Mouse (Mus musculus) gastrocnemius, postnatal 4 days (tissue): ENCODE measurements around the gene Olfr1040. TPM values are rescaled to one million over a fixed set of nuclear protein-coding genes. Genes with fewer than 3 reads are reported as not detected.
"Not testable (repeated sequence)": the region's sequence is repeated elsewhere in the genome, so short reads cannot be mapped to it uniquely, and the experiment has no call there.

Experiments used
- DNase-seq, 2 experiments: peaks; one replicate each; pipeline ENCODE4 v3.0.0; 2021 to 2022; ENCODE audit warnings: low spot score in 2 of 2, mixed read lengths in 2 of 2
- long read RNA-seq, 2 experiments: library from polyadenylated mRNA; stranded (forward); transcript quantifications; one replicate each; pipeline ENCODE4 v2.0.0; 2021
- total RNA-seq, 2 experiments: library from RNA; stranded (reverse); gene quantifications; 2 replicates each; pipeline ENCODE4 v1.2.3; 2021

Olfr1040 gene
- not detected for total RNA-seq
- long read RNA-seq, experiment 1, result 0 reads
- long read RNA-seq, experiment 2, result 0 reads

DNA sequence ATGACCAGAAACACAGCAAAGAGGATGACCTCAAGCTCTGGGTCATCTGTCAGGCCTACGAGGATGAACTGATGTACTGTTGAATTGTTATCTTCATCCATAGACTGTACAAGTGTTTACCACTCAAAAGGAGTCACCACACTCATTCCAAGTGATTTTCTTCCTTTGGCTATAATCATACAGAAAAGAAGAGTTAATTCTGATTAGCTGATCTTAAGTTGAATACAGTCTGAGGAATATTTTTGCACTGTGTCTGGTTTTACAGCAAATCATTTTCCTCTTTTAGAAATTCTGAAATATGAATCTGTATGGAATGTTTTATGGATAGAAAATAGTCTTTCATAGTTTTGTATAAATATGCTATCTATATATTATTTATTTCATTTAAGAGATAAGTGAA lies at the start of gene Olfr1040:
Olfr1040 (minus strand) TSS at position 101 of the 400 bp plus-strand sequence.
- no peak for DNase-seq

DNA sequence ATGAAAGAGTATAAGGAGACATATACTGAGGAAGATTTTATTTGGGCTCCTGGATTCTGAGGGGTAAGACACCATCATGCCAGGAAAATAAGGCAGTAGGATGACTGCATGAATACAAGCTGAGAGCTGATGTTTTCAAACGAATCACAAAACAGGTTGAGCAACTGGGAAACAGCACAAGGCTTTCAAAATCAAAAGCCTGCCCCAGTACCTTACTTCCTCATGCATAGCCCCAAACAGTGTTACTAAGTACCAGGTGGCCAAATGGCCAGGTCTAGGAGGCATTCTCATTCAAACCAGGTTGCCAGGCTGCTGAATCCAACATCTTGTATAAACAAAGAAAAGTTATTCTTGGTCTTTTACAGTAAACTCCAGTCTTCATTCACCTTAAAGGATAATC lies 49.3 kb upstream of the Olfr1040 start:
- DNase-seq, result no peak

DNA sequence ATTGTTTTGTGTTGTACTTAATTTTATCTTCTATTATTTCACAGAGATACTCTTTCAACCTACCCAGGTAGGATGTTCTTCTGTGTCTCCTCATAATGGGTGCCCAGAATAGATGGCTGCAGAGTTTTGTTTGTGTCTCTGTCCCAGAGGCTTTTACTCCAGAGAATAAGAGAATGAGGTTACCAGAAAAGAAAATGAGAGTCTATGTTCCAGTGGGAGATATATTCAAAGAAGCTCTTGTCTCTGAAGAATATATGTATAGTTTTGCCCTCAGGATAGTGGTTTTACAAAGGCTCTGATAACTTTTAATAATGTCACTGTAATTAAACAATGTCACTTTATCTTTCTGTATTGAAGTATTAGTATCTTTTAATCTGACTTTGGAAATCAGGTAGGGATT lies 39.1 kb upstream of the Olfr1040 start, which contains the start of gene Olfr52:
Olfr52 (minus strand) TSS at position 101 of the 400 bp plus-strand sequence.
- no peak for DNase-seq

DNA sequence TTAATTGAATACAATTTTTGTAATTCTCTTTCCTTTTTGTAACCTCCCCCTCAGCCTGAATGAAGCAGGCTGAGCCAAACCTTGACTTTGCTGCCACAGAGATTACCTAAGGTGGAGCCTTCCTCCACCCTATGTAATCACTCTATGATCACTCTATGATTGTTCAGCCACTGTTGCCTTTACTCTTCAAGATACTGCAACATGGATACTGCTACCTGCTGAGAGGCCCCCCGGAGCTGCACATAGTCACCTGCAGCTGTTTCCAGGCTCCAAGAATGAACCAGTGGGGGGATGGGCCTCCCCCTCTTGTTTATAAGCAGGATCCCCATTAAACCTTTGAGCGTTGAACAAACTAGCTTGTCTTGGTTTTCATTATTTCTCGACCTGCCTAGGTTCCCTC lies 33.4 kb upstream of the Olfr1040 start:
- no peak for DNase-seq

DNA sequence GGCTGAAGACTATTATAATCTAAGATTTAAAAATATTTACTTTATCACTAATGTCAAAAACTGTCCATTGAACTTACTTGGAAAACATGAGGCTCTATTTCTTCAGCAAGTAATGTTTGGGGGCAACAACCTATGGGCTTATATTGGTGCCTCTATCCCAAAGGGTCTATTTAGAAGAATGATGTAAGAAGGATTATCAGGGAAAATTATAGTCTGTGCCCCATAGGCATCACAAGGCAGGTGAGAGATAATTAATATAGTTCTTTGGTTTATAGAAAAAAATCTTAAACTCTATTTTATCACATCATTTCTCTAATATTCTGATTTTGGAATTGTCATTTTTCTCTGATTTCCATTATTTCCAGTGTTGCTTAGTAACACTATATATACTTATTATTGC lies 31.2 kb upstream of the Olfr1040 start, which contains the start of gene Olfr1044:
Olfr1044 (minus strand) TSS at position 101 of the 400 bp plus-strand sequence.
- DNase-seq, result no peak

DNA sequence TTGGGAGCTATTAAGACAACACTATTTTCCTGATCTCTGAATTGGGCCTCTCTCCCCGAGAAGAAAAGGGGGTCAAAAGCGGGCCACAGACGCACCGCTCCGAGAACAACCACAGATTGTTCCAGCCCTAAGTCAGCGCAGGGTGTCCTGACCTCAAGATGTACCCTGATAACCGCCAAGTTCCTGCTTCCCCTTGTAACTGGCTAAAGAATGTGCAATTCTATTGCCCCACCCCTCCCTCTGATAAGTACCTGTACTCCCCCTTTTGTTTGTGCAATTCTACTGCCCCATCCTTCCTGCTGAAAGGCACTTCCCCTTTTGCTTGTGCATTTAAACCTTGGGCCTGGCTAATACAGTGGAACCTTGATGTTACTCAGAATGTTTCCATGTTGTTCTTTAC lies 28.9 kb upstream of the Olfr1040 start:
- not testable (repeated sequence) for DNase-seq

DNA sequence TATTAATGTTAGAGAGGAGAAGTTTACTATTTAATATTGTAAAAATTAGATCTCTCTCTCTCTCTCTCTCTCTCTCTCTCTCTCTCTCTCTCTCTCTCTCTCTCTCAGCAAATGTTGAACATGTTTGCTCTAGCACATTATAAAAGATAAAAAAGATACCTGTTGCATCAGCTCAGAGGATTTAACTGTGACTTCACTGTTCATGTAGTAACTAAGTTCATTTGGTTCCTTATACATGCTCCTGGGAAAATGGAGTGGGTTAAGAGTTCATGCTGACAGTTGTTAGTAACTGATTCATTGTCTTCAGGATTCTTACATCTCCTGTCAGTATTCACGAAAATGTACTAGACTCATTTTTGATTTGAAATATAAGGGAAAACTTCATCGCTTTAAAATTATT lies 20.9 kb upstream of the Olfr1040 start, which contains the start of gene Olfr1043:
Olfr1043 (minus strand) TSS at position 101 of the 400 bp plus-strand sequence.
- DNase-seq, result no peak

DNA sequence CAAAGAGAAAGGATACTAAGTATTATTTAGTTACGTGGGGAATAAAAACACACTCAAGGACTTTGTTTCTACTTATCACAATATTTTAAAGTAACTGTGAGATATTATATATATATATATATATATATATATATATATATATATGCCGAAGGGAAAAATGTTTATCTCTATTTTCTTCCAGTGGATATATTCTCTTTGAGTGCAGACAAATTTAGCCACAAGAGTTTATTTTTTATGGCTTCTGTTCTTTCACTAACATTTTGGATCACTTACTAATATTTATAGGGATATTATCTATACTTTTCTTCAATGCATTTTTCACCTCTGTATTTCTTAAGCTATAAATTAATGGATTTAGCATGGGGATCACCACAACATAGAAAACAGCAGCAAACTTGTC lies 15.2 kb upstream of the Olfr1040 start, which contains the start of gene Olfr1042:
Olfr1042 (minus strand) TSS at position 101 of the 400 bp plus-strand sequence.
- DNase-seq, result no peak

DNA sequence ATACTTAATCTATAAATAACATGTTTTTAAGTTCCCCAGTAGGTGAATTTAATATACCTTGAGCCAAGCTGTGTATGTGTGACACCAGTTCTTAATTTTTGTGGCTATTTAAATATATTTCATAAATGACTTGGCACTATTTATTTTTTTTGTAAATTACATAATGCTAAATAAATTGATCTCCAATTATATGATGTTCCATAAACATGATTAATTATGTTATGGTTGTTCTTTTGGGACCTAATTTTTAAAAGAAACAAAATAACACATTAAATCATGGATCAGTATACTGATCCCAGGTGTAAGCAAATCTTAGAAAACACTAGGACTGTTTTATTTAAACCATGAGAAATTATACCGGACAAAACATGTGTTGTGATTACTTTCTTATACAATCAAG lies 10.7 kb downstream of the Olfr1040 start, which contains the start of gene Olfr1039:
Olfr1039 (minus strand) TSS at position 101 of the 400 bp plus-strand sequence.
- DNase-seq, result no peak

Other genes starting within 250 kb of the Olfr1040 start
- gene Olfr1024, start 241.7 kb downstream of the Olfr1040 start, total RNA-seq, result not detected
- not detected for gene Olfr1025-ps1, start 231.5 kb downstream of the Olfr1040 start, total RNA-seq
- not detected for gene Olfr1026, start 225.2 kb downstream of the Olfr1040 start, total RNA-seq
- not detected for gene Olfr1028, start 196.3 kb downstream of the Olfr1040 start, total RNA-seq
- gene Olfr1029, start 172.8 kb downstream of the Olfr1040 start, total RNA-seq, result not detected
- not detected for gene Olfr1030, start 167.5 kb downstream of the Olfr1040 start, total RNA-seq
- gene Olfr1031, start 156.4 kb downstream of the Olfr1040 start, total RNA-seq, result not detected
- gene Olfr1032, start 141.2 kb downstream of the Olfr1040 start, total RNA-seq, result not detected
- under 1 TPM; 0.08 to 0.10 TPM for gene Olfr1033, start 126.1 kb downstream of the Olfr1040 start, total RNA-seq
- not detected for gene Olfr1034, start 100.9 kb downstream of the Olfr1040 start, total RNA-seq
- not detected for gene Olfr1036, start 72.7 kb downstream of the Olfr1040 start, total RNA-seq
- gene Olfr1037, start 59.3 kb downstream of the Olfr1040 start, total RNA-seq, result not detected
- gene Olfr1039, start 10.8 kb downstream of the Olfr1040 start, total RNA-seq, result not detected
- not detected for gene Olfr1042, start 15.1 kb upstream of the Olfr1040 start, total RNA-seq
- gene Olfr1043, start 20.8 kb upstream of the Olfr1040 start, total RNA-seq, result not detected
- gene Olfr1044, start 31.1 kb upstream of the Olfr1040 start, total RNA-seq, result not detected
- gene Olfr52, start 39.0 kb upstream of the Olfr1040 start, total RNA-seq, result not detected
- not detected for gene Olfr1045, start 56.3 kb upstream of the Olfr1040 start, total RNA-seq
- not detected for gene Olfr1046, start 72.6 kb upstream of the Olfr1040 start, total RNA-seq
- gene Olfr1047, start 84.7 kb upstream of the Olfr1040 start, total RNA-seq, result not detected
- gene Olfr1048, start 93.6 kb upstream of the Olfr1040 start, total RNA-seq, result not detected
- gene Olfr1049, start 111.6 kb upstream of the Olfr1040 start, total RNA-seq, result not detected
- not detected for gene Olfr1051, start 132.4 kb upstream of the Olfr1040 start, total RNA-seq
- gene Olfr1052, start 145.7 kb upstream of the Olfr1040 start, total RNA-seq, result not detected
- gene Olfr1053, start 168.6 kb upstream of the Olfr1040 start, total RNA-seq, result not detected
- not detected for gene Olfr1054, start 188.7 kb upstream of the Olfr1040 start, total RNA-seq
- not detected for gene Olfr1055, start 203.6 kb upstream of the Olfr1040 start, total RNA-seq
- gene Olfr1056, start 215.7 kb upstream of the Olfr1040 start, total RNA-seq, result not detected
- not detected for gene Olfr1057, start 231.7 kb upstream of the Olfr1040 start, total RNA-seq
- not detected for gene Olfr1058, start 241.8 kb upstream of the Olfr1040 start, total RNA-seq